Mouse (Mus musculus) liver, adult (tissue): ENCODE data around the gene Cyp2d34.

Experiments
- GATA4 ChIP-seq: IDR thresholded peaks from 2 replicates; pipeline ENCODE4 v1.6.1; 2014; ENCODE audit warnings: mild to moderate bottlenecking, low read length; ENCODE audit not compliant: insufficient replicate concordance

Cyp2d34 gene

DNA sequence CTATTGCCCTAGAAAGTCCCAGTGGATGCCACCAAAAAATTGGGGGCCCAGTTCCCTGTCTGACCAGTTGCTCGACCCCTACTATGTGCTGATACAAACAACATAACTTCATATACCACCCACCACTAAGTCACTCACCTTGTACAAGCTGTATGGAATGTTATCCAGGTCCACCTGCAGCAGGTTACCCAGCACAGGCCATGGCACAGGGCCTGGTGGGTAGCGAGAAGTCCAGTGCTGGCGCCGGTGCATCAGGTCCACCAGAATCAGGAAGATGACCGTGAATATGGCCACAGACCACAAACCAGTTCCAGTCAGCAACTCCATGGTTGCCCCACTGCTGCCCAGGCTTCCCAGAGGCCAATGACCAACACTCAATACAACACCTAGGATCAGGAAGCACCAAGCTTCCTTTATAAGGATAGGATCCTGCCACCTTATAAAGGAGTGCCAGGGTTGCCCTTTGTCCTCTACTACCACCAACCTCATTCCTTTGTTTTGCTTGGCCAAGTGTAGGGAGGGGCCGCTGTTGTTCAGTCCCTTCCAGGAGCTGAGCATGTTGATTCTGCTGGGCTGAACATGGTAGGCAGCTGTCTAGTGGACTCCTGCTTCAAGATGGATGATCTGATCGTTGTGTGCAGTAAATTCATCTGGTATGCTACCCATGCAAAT, at the start of gene Cyp2d34:
Cyp2d34 (minus strand) TSS at position 416 of the 672 bp plus-strand sequence.
- TF ChIP-seq GATA4, result no peak

- no peak for TF ChIP-seq GATA4
Observed at GRCm38 (mm10) chr15:82656346-82656745, 35.6 kb upstream of the Cyp2d34 start.

GRCm38 (mm10) chr15:82644371-82644770, 23.6 kb upstream of the Cyp2d34 start:
- no peak for TF ChIP-seq GATA4

GRCm38 (mm10) chr15:82643771-82644170, 23.0 kb upstream of the Cyp2d34 start:
- no peak for TF ChIP-seq GATA4

DNA sequence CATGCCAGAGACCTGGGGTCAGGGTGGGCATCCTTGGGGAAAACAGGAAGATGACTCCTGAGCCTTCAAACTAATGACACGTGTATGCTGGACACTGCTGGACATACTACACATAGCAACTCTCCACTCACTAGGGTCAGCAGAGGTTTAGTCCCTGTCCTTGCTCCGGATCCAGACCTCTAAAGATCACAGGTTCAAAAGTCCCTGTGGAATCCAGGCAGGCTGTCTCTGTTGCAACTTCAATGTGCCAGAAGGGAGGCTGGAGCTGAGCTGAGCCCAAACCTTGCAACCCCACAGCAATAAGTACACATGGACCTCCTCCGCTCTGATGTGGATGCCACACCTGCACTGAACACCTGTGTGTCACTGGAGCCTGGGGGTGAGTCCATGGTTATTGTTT, 22.0 kb upstream of the Cyp2d34 start:
- no peak for TF ChIP-seq GATA4

DNA sequence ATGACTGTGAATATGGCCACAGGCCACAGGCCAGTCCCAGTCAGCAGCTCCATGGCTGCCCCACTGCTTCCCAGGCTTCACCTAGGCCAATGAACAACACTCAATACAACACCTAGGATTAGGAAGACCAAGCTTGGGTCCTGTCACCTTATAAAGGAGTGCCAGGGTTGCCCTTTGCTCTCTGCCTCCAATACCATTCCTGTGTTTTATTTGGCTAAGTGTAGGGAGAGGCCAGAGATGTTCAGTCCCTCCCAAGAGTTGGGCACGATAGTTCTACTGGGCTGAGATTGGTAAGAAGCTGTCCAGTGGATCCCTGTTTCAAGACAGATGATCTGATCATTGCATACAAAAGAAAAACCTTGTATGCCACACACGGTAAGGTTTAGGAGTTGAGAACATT, 21.2 kb upstream of the Cyp2d34 start:
- no peak for TF ChIP-seq GATA4

GRCm38 (mm10) chr15:82641390-82641789, 20.6 kb upstream of the Cyp2d34 start:
- TF ChIP-seq GATA4, result peak; percentile 31; the same call in 1 of the 2 replicates

DNA sequence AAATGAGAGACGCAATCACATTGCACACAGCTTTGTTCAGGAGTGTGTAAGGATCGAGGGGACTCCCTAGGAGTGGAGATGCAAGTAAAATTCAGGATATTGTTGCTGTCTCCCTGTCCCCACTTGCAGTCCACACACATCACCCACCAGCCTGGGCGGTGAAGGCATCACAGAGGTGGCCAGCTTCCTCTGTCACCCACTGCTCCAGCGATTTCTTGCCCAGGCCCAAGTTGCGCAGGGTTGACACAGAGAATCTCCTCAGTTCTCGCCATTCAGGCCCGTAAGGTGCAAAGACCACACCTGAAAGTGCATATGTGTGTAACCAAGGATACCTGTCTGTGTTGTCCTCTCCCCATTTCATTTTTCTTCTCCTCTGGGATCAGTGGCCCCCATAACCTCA, 19.5 kb upstream of the Cyp2d34 start:
- no peak for TF ChIP-seq GATA4

DNA sequence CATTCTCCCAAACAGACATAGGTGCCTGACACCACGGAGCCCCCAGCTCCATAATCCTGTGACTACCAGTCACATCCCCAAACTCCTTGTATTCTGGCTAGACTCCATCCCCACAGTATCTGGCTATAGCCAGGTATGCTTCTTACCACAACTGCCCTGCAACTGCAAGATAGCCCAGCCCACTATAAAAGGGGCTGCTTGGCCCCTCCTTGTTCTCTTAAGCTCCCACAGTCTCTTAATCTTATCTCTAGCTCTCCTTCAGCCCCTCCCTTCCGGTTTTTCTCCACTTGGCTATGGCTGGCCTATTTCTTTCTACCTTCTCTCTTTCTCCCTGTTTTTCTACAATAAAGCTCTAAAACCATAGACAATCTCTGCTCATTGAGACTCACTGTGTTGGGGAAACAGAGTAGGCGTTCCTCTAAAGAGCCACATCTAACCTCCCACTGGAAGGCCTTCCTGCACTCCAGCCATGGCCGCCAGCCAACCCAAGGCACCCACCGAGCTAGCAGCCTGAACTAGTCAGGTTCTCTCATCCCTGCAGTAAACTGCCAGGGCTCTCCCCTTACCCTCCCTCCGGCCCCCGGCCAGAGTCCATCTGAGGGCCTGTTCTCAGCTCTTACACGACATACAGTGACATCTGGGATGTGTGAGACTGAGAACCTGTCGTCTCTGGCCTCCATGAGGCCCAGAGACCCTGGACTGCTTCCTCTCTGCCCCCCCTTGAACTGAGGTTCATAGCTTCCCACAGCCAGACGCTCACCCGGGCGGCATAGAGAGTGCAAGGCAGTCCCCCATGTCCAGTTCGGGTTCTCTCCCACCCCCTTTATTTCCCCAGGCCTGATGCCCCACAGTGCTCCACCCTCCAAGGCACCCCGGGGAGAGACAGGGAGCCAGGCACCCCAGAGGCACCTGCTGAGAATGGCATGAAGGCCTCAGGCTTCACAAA, 16.7 kb upstream of the Cyp2d34 start:
- TF ChIP-seq GATA4, result no peak

DNA sequence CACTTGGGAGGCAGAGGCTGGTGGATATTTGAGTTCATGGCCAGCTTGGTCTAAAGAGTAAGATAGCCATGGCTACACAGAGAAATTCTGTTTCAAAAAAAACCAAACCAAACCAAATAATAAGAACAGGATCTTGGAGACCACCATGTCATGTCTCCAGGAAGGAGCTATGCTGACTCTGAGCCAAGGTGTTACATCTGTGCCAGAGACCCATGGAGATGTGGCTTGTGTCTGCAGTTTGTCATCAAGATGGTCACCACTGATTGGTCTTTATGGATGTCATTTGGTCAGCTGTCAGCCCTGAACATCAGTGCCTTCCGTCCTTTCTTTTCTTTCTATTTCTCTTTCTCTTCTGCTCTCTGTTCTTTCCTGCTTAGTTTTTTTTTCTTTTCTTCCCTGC, 14.2 kb upstream of the Cyp2d34 start:
- TF ChIP-seq GATA4, result no peak

DNA sequence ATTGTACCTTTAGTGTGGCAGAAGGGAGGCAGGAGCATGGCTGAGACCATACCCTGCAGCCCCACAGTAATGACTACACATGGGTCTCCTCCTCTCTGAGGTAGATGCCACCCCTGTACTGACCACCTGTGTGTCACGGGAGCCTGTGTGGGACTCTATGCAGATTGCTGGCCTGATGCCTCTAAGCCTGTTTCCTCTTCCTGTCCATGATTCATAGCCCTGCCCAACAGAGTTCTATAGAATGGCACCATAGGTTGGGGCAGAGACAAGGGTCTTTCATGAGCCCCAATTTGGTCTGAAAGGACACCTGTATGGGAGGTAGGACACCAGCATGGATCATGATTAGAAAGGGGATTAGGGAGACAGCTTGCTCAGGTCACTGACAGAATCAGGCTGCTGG, 1.2 kb upstream of the Cyp2d34 start:
- TF ChIP-seq GATA4, result no peak

DNA sequence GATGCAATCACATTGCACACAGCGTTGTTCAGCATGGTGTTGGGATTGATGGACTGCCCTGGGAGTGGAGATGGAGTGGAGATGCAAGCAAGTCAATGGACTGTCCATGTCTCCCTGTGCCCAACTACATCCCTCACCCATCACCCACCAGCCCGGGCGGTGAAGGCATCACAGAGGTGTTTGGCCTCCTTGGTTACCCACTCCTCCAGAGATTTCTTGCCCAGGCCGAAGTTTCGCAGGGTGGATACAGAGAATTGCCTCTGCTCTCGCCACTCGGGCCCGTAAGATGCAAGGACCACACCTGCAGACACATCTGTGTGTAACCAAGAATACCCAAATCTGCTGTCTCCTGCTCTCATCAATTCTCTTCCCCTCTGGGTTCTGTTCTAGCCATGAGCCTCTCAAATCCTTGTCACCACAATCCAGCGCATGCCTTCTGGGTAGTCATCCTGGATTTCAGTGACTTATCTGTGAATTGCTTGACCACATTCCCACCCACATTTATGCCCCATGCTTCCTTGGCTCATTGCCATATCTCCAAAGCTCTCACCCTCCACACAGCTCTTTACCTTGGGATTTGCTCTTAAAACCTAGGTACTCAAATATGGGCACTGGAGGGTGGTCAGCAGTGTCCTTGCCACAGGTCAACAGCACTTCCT, 2.3 kb downstream of the Cyp2d34 start:
- no peak for TF ChIP-seq GATA4

DNA sequence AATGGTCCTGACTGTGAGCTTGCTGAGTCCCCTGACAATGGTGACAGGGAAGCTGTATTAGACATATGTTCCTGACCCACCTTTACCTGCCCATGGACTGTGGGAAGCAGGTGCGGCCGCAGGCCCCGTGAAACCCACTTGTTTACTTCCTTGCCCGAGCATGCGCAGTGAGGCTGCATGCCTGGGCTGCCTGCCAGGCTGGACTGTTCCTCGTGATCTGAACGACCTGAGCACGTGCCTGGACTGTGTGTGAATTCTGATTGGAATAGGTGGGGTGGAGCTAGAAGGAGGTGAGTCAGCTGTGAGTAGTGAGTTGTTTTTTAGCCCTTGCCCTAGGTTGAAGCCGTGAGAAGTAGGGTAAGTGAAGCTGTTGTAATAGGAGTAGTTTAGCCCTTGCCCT, 38.1 kb downstream of the Cyp2d34 start:
- no peak for TF ChIP-seq GATA4

GRCm38 (mm10) chr15:82579071-82579470, 41.7 kb downstream of the Cyp2d34 start:
- TF ChIP-seq GATA4, result no peak

- no peak for TF ChIP-seq GATA4
Observed at GRCm38 (mm10) chr15:82572856-82573255, 47.9 kb downstream of the Cyp2d34 start.
